7 mouse cellular contexts compared by ENCODE assay signal in the genomic region with DNA sequence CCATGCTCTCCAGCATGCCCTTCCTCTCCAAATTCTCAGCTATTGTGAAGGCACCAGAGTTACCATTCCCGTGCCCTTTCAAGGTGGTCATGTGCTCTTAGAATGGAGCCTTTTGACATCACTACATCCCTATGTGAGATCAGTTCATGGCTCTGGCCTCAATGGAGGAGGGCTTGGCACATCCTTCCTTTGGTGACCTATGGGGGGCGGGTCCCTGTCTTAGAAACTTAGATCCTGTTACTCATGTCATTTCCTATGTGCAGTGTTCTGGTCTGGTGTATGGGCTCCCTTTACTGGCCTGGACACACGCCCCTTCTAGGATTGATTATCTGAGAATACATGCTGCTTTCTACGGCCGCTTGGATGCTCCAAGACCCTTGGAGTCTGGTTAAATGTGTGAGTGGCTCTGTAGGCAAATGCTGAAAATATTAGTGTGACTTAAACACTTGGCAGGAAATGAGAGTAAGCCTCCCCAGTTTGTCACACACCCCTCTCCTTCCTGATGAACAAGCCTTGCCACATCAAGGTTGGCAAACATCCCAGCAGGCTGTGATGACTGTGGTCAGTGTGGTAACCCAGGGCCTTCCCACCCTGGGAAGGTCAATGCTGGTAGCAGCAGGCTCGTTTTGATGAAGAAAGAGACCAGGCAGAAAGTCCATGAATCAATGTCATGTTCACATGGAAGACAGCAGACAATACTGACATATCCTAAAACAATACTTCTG. TPM values are rescaled to one million over a fixed set of nuclear protein-coding genes. Genes with fewer than 3 reads are reported as not detected.
DNase-seq lines count a peak whose midpoint lies in the region; ATAC-seq and TF ChIP-seq lines count a peak whose summit lies in the region.

No protein-coding gene starts in this region.

- H3K4me1 ChIP-seq in lung, embryonic 14.5 days (ENCODE audit: insufficient read depth), result peaks cover 3% of the 10 kb centered on the region; the same call in 1 of the 2 replicates

- 68% methylated on average over 6 of the region's 6 CpGs for WGBS in lung, embryonic 14.5 days

- no peaks in the 10 kb centered on the region for H3K36me3 ChIP-seq in lung, embryonic 14.5 days (ENCODE audit: insufficient read depth)

- no peak for ATAC-seq in lung, embryonic 14.5 days (ENCODE audit: insufficient read depth)

- H3K9ac ChIP-seq in lung, embryonic 14.5 days, result no peak overlapping the region

- no peak overlapping the region for H3K4me2 ChIP-seq in lung, embryonic 14.5 days

- TF ChIP-seq CTCF in lung, embryonic 14.5 days (IDR thresholded peaks at IDR 0.05; ENCODE audit: low read depth), result no peak

- H3K27ac ChIP-seq in lung, embryonic 14.5 days (ENCODE audit: low read depth), result no peak overlapping the region

- no peaks in the 10 kb centered on the region for H3K9me3 ChIP-seq in lung, embryonic 14.5 days (ENCODE audit: low read depth, low read length)

- peak; percentile 70 for DNase-seq in urinary bladder, postnatal 14 days (ENCODE audit: low spot score)
- DNase-seq in urinary bladder, adult 2 months (ENCODE audit: low spot score), result no peak
- peak; percentile 24 for DNase-seq in c-Kit-positive CD71-negative TER-119-negative erythroid progenitor cells, embryonic 14.5 days (ENCODE audit: low read depth)
- peak; percentile 55 for DNase-seq in lung, embryonic 14.5 days
- no peak for DNase-seq in right cerebral cortex, adult 18-20 months
- no peak for DNase-seq in kidney, postnatal 25 days
- no peak for DNase-seq in kidney, postnatal 36 days

- H3K4me3 ChIP-seq in lung, embryonic 14.5 days (ENCODE audit: low read depth, low read length), result no peak overlapping the region

- H3K27me3 ChIP-seq in lung, embryonic 14.5 days (ENCODE audit: insufficient read depth, low read length), result no peaks in the 10 kb centered on the region

RNA-seq across cellular contexts. Expression of gene Gm340, which starts 15.2 kb away (rescaled TPM):
- 1.3 and 2.2 TPM in 2 replicates for polyA plus RNA-seq in urinary bladder, adult 2 months (2012; rRNA removed)
- 3.7 and 4.2 TPM in 2 replicates for polyA plus RNA-seq in lung, embryonic 14.5 days (2014; fragmentation: Nextera tagmentation; extraction: Ambion mirVana)

Comparison
In these comparisons a context has a peak if more than half of its experiments do, and no peak if none do; other contexts are left out.
1. DNase-seq: peak in urinary bladder, postnatal 14 days (single experiment), c-Kit-positive CD71-negative TER-119-negative erythroid progenitor cells, embryonic 14.5 days (single experiment) and lung, embryonic 14.5 days (single experiment); none in urinary bladder, adult 2 months (single experiment), right cerebral cortex, adult 18-20 months (single experiment), kidney, postnatal 25 days (0 of 2) and kidney, postnatal 36 days (0 of 2).